Mouse (Mus musculus): ENCODE measurements around the gene Dynll1.
A peak's percentile ranks its signal among the peaks of the same experiment; 100 is the strongest.

Gene Dynll1

DNA sequence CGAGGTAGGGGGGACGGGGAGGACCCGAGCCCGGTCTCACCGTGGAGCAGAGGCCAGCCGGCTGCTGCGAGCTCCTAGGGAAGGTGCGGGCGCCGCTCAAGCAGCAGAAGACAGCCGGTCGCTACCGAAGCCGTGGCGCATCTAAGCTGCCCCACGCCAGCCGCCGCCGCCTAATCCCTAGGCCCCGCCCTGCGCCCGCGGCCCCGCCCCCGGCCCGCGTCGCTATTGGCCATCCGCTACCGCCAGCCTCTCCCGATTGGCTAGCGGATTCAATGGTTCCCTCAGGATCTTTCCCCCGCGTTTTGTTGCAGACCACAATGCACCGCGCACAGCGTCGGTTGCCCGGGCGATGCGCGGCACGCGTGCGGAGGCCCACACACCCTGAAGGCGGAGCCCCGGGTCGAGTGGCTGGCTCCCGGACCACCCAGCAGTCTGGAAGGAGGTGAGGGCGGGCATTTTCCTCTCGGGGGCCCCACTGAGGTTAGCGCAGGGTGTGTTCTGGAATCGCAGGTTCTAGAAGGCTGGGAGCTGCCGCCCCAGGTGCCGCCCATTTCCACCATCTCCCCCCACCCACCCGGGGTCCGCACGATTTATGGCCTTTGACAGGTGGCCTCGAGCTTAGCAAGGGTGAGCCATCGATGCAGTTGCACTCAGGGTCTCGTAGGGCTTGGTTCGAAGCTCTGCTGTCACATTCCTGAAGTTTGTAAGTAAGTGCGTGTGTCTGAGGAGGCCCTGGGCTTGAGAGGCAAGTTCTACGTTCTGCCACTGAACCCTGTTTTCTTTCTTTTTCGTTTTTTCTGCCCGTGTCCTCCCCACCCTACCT, at the start of gene Dynll1:
Gene Dynll1, minus strand, starts transcription at position 208 of the 823 bp plus-strand sequence.
- DNase-seq = peak; percentile 99 to 100

DNA sequence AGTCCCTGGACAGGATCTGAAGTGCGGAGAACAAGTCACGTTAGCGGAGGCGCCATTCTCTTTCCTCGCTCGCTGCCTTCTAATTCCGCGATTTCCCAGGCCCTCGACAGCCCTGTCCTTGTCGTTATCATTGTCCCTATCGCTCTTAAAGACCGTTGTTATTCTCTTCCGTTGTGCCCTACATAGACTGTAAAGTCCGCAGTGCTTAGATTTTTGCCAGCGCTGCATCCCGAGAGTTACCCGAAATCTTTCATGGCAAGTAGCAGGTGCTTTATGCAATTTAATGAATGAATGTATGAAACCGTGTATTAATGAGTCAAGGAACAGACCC, 48.4 kb upstream of the Dynll1 start:
- DNase-seq = no peak

- DNase-seq = peak; percentile 99
Measured at GRCm38 (mm10) chr5:115348546-115349224, 47.9 kb upstream of the Dynll1 start, which contains the start of gene Cox6a1. Gene Cox6a1 (minus strand): TSS chr5:115348981.

- peak; percentile 89 to 93 for DNase-seq
Measured at GRCm38 (mm10) chr5:115347564-115347963, 46.8 kb upstream of the Dynll1 start.

DNA sequence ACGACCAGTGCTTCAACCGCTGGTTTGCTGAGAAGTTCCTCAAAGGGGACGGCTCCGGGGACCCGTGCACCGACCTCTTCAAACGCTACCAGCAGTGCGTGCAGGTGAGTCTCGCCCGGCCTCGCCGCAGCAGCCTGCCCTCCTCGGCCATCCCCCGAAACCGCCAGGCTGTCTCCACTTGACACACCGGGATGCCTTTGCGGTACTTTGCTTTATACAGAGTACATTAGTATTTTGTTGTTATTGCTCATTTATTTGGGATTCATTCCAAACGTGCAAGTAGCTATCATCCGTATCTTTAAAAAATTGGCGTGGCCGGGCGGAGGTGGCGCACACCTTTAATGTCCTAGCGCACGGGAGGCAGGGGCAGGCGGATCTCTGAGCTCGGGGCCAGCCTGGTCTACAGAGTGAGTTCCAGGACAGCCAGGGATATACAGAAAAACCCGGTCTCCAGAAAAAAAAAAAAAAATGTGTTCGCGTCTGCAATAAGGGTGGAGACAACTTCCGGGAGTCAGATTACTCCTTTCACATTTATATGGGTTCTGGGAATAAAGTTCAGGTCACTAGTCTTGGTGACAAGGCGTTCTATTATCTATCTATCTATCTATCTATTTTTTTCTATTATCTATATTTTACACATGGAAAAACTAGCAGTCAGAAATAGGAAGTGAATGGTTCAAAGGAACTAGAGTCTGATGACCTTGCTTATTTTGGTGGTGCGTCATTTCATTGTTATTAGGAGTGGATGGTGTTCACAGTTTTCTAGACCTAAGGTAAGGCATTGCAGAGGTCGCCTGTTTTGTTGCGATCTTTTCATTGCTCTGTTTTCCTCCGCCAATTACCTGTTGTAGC, 40.7 kb upstream of the Dynll1 start:
- no peak for DNase-seq

DNA sequence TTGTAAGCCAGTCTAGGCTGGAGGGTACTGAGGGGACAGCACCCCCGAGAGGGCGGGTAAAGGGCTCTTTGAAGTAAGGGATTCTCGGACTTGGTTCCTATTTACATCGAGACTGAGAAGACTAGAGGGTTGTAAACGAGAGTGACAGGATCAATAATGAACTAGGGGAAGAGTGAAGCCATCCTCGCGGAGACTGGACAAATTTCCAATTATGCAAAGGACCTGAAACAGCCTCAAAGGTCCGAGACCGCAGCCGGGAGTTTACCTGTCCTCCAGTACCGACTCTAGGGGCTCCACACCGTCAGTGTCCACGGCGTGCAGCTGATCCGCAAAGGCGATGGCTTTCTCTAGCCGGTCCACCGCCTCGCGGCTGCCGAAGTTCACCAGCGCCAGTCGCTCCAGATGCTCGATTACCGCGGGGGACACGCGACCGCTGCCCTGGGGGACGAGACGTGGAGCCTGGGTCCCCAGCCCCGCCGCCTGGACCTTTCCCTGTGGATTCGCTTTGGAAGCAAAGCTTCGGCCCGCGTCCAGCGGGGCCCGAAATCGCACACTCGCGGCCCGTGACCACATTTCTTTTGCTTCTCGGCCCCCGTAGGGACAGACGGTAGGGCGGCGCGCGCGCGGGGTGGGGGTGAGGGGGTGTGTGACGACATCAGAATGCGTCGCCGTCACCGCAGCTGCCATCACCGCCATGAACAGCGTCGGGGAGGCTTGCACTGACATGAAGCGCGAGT, 39.9 kb upstream of the Dynll1 start, which contains the start of the genes Gatc and Triap1:
Gene Gatc, minus strand, starts transcription at position 602 of the 737 bp plus-strand sequence.
Gene Triap1, plus strand, starts transcription at position 649 of the 737 bp plus-strand sequence.
- peak; percentile 88 to 95 for DNase-seq

GRCm38 (mm10) chr5:115340007-115340406, 39.2 kb upstream of the Dynll1 start:
- DNase-seq = no peak

GRCm38 (mm10) chr5:115333626-115334025, 32.8 kb upstream of the Dynll1 start:
- DNase-seq = no peak

- DNase-seq = no peak
Measured at GRCm38 (mm10) chr5:115330955-115331354, 30.2 kb upstream of the Dynll1 start.

DNA sequence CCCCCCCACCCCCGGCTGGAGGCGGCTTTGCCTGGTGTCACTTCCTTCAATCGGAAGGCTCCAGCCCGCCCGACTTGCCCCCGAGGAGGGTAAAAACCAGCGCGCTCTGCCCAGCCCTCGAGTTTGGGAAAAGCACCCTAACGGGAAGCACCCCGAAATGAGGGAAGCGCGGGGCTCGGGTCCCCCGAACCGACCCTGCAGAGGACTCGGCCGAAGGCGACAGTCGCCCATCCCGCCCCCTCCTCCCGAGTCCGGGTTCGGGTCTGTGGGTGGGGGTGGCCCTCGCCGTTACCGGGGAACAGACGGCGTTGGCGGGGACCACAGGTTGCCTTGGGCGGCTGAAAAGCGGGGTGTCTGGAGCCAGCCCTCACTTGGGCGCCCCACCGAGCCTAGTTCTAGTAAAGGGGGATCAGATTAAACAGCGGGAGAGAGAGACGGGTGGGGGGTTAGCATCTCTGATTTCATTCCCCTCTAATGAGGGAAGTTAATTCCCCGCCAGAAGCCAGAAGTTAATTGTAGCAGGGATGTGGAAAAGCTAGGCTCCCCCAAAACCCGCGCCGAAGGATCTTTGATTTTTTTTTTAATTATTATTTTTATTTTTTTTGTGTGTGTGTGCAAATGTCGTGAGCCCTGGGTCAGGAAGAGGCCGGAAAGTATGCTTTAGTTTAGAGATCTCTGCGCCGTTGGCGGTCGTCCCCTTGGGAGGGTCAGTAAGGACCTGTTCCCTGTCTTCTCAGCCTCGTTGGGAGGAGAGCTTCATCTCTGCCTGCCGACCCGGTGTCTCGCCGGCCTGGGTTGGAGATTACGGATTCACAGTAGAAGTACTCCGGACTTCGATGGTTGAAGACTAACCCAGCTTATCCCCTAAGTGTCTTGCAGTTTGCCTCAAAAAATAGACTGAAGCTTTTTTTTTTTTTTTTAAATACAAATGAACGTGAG, 27.1 kb upstream of the Dynll1 start:
- DNase-seq = peak in 1 of 2 experiments; percentile 36

DNA sequence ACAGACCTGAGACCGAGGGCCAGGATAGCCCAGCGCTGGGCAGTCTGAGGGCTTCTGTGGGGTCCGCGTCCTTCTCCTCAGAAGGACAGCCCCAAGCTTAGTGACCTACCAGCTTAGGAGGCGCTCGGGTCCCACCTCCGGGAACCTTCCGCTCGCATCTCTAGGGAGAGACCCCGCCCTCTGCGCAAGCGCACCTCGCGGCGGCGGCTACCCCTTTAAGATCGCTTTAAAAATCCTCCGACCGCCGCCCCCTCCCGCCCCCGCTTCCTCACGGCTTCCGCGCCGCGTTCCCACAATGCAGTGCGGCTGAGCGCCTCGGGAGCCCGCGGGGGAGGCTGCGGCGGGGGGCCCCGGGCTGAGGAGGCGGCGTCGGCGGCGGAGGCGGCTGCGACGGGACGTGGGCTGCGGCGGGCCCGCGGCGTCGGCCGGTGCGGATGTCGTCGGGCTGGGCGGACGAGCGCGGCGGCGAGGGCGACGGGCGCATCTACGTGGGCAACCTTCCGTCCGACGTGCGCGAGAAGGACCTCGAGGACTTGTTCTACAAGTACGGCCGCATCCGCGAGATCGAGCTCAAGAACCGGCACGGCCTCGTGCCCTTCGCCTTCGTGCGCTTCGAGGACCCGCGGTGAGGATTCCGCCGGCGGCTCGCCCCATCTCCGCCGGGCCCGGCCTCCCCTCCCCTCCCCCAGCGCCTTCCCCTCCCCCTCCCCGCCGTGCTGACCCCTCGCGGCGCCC, 26.2 kb upstream of the Dynll1 start, which contains the start of gene Srsf9:
Gene Srsf9, plus strand, starts transcription at position 303 of the 735 bp plus-strand sequence.
- peak; percentile 97 to 99 for DNase-seq

DNA sequence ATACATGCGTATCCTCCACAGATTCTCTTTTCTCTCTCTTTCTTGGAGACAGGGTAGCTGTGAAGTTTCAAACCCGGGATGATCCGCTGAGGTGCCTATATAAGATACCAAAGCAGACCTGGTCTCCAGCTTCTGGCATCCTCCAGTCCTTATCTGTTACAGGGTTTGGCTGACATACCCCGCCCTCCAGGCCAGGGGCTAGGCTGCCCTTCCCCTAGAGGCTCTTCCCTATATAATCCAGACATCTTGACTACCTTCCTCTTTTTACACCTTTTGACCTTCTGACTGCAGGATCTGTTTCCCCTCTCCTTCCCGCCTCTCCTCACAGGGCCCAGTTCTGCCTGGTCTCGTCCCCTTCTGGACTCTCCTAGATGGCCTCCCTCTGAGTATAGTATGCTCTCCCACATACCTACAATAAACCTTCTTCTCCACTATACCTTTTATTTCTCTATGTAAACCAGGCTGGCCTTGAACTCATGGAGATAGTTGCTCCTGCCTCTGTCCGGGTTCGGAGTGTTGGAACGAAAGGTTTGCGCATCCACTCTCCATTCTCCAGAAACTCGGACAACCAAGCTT, 25.5 kb upstream of the Dynll1 start:
- DNase-seq = no peak

- DNase-seq = peak; percentile 73 to 75
Measured at GRCm38 (mm10) chr5:115319004-115319940, 18.5 kb upstream of the Dynll1 start.

DNA sequence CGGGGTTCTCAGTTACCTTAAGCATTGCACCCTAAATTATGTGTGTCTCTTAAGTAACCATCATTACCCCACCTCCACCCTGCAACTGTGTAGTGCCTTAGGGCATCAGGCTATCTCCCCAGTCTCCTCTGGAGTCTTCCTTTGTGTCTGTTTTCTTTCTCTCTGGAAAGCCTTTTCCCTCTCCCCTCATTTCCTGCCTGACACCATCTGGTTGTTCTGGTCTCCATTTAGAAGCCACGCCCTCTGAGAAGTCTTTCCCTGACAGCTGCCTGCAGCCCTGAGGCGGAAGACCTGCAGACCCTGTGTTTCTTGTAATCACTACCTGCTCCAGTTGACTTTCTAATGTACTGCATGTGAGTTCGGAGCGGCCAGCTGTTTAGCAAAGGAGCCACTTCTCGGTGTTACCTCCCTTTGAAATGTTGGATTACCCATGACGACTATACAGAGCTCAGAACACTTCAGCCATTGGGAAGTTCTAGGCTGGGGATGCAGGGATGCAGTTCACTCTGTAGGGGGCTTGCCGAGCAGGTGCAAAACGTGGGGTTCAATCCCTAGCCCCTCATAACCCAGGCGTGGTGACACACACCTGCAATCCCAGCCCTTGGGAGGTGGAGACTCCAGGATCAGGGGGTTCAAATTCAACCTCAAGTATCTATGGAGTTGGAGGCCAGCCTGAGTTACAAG, 17.0 kb upstream of the Dynll1 start:
- no peak for DNase-seq

- no peak for DNase-seq
Measured at GRCm38 (mm10) chr5:115316968-115317644, 16.3 kb upstream of the Dynll1 start.

DNA sequence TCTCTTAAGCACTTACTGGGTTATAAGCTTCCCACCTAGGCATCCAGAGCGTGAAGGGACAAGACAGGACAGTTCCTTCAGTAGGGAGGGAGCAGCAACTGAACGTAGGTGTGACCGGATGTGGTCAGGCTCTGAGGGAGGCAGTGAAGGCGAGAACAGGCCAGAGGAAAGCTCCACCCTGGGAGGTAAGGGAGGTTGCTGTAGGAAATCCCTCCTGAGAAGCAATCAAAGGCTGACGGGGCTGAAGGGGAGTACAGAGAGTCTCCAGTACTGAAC, 12.8 kb upstream of the Dynll1 start:
- DNase-seq = no peak

- DNase-seq = no peak
Measured at GRCm38 (mm10) chr5:115312816-115313667, 12.2 kb upstream of the Dynll1 start.

Measured in kidney, postnatal 36 days (tissue).